Mouse (Mus musculus) hindbrain, embryonic 10.5 days (tissue): Measurements from ENCODE around the gene Slc35b1. TPM values are rescaled to one million over a fixed set of nuclear protein-coding genes. Genes with fewer than 3 reads are reported as not detected.

ENCODE experiments used
- DNase-seq: peaks from one replicate; pipeline ENCODE4 v3.0.0-alpha.2; 2017; ENCODE audit warnings: low spot score
- H3K27ac ChIP-seq: fragments of 300-500 bp; sonication (generic); 2 replicates; pipeline ENCODE4 v1.5.1; 2016; ENCODE audit warnings: mild to moderate bottlenecking, moderate library complexity
- H3K27me3 ChIP-seq: fragments of 300-500 bp; sonication (generic); 2 replicates; pipeline ENCODE4 v1.6.1; 2016; ENCODE audit warnings: mild to moderate bottlenecking; ENCODE audit not compliant: poor library complexity, insufficient read depth, severe bottlenecking
- H3K36me3 ChIP-seq: fragments of 300-500 bp; sonication (generic); 2 replicates; pipeline ENCODE4 v1.6.1; 2016; ENCODE audit warnings: mild to moderate bottlenecking, moderate library complexity
- H3K4me1 ChIP-seq: fragments of 300-500 bp; sonication (generic); replicated peaks from 2 replicates; pipeline ENCODE4 v1.6.1; 2016; ENCODE audit warnings: mild to moderate bottlenecking
- H3K4me3 ChIP-seq: fragments of 300-500 bp; sonication (generic); 2 replicates; pipeline ENCODE4 v1.5.1; 2016; ENCODE audit warnings: mild to moderate bottlenecking, moderate library complexity
- H3K9me3 ChIP-seq: fragments of 300-500 bp; sonication (generic); 2 replicates; pipeline ENCODE4 v1.6.1; 2016; ENCODE audit warnings: mild to moderate bottlenecking, moderate library complexity
- WGBS: fragments of 180-500 bp; shearing (Covaris S2); methylation state at CpG from one replicate; pipeline ENCODE4 v1.1.7; 2016; 5-methylcytosine and 5-hydroxymethylcytosine counted together
- polyA plus RNA-seq: library from polyadenylated mRNA; unstranded; fragments of >200 nt; fragmentation: Nextera tagmentation; extraction: Ambion mirVana; gene quantifications from 2 replicates; pipeline ENCODE4 v1.2.1, GENCODE M21; 2016

Gene Slc35b1
- polyA plus RNA-seq, 1 experiment from 2014 or later, result 119 TPM

- Histone ChIP-seq H3K36me3 (peaks cover 71% of the 10 kb centered on the region), H3K9me3 (no peaks in the 10 kb centered on the region), H3K4me3 (no peak overlapping the region), H3K27ac (no peak overlapping the region), H3K27me3 (no peaks in the 10 kb centered on the region), H3K4me1 (peaks cover 35% of the 10 kb centered on the region)
- DNase-seq, result no peak
- 94% methylated on average over 6 of the region's 6 CpGs for WGBS
Measured at GRCm38 (mm10) chr11:95390420-95390819, 5.9 kb downstream of the Slc35b1 start.

- no peak overlapping the region for H3K4me3 ChIP-seq
- peaks cover 70% of the 10 kb centered on the region for H3K36me3 ChIP-seq
- H3K9me3 ChIP-seq, result no peaks in the 10 kb centered on the region
- no peak for DNase-seq
- WGBS, result 86% methylated on average over 4 of the region's 4 CpGs
- H3K27me3 ChIP-seq, result no peaks in the 10 kb centered on the region
- H3K27ac ChIP-seq, result no peak overlapping the region
- peaks cover 27% of the 10 kb centered on the region for H3K4me1 ChIP-seq
Measured at GRCm38 (mm10) chr11:95391201-95391600, 6.7 kb downstream of the Slc35b1 start.

GRCm38 (mm10) chr11:95391743-95392142, 7.3 kb downstream of the Slc35b1 start:
- 82% methylated on average over 5 of the region's 5 CpGs for WGBS
- Histone ChIP-seq H3K9me3 (no peaks in the 10 kb centered on the region), H3K27me3 (no peaks in the 10 kb centered on the region), H3K27ac (no peak overlapping the region), H3K4me3 (no peak overlapping the region), H3K36me3 (peaks cover 65% of the 10 kb centered on the region), H3K4me1 (peaks cover 23% of the 10 kb centered on the region)
- DNase-seq, result no peak

GRCm38 (mm10) chr11:95392223-95392667, 7.8 kb downstream of the Slc35b1 start:
- Histone ChIP-seq H3K4me1 (peaks cover 23% of the 10 kb centered on the region), H3K27ac (no peak overlapping the region), H3K27me3 (no peaks in the 10 kb centered on the region), H3K9me3 (no peaks in the 10 kb centered on the region), H3K36me3 (peaks cover 60% of the 10 kb centered on the region), H3K4me3 (no peak overlapping the region)
- DNase-seq, result no peak
- WGBS, result 69% methylated on average over 7 of the region's 7 CpGs

GRCm38 (mm10) chr11:95392708-95393499, 8.4 kb downstream of the Slc35b1 start:
- Histone ChIP-seq H3K4me3 (no peak overlapping the region), H3K27ac (peak overlapping the region; percentile 53; the same call in 1 of the 2 replicates), H3K4me1 (peaks cover 23% of the 10 kb centered on the region), H3K27me3 (0 out of 2 replicates have a peak, but pooled peaks cover under 1% of the 10 kb centered on the region), H3K36me3 (peaks cover 53% of the 10 kb centered on the region), H3K9me3 (no peaks in the 10 kb centered on the region)
- DNase-seq, result no peak
- WGBS, result 76% methylated on average over 11 of the region's 11 CpGs

- peaks cover 47% of the 10 kb centered on the region for H3K36me3 ChIP-seq
- 0 out of 2 replicates have a peak, but pooled peaks cover 4% of the 10 kb centered on the region for H3K27me3 ChIP-seq
- H3K9me3 ChIP-seq, result no peaks in the 10 kb centered on the region
- H3K4me1 ChIP-seq, result peaks cover 23% of the 10 kb centered on the region
- H3K27ac ChIP-seq, result 0 out of 2 replicates have a peak overlapping the region, but pooled peaks have one; percentile 53
- 32% methylated on average over 5 of the region's 5 CpGs for WGBS
- DNase-seq, result no peak
- H3K4me3 ChIP-seq, result no peak overlapping the region
Measured at GRCm38 (mm10) chr11:95393500-95393816, 9.0 kb downstream of the Slc35b1 start.

- Histone ChIP-seq H3K4me1 (peaks cover 23% of the 10 kb centered on the region), H3K4me3 (no peak overlapping the region), H3K27me3 (peaks cover 6% of the 10 kb centered on the region; the same call in 1 of the 2 replicates), H3K36me3 (peaks cover 41% of the 10 kb centered on the region), H3K27ac (no peak overlapping the region), H3K9me3 (no peaks in the 10 kb centered on the region)
- no peak for DNase-seq
- 53% methylated on average over 5 of the region's 5 CpGs for WGBS
Measured at GRCm38 (mm10) chr11:95394112-95394511, 9.6 kb downstream of the Slc35b1 start.

GRCm38 (mm10) chr11:95396548-95396947, 12.1 kb downstream of the Slc35b1 start:
- no peak overlapping the region for H3K27ac ChIP-seq
- no peaks in the 10 kb centered on the region for H3K9me3 ChIP-seq
- H3K4me3 ChIP-seq, result no peak overlapping the region
- H3K36me3 ChIP-seq, result peaks cover 16% of the 10 kb centered on the region
- H3K4me1 ChIP-seq, result peaks cover 23% of the 10 kb centered on the region
- WGBS, result 65% methylated on average over 1 of the region's 1 CpGs
- peaks cover 20% of the 10 kb centered on the region; the same call in 1 of the 2 replicates for H3K27me3 ChIP-seq
- no peak for DNase-seq

- peaks cover 2% of the 10 kb centered on the region; the same call in 1 of the 2 replicates for H3K36me3 ChIP-seq
- DNase-seq, result peak; percentile 79
- no peaks in the 10 kb centered on the region for H3K9me3 ChIP-seq
- no peak overlapping the region for H3K4me3 ChIP-seq
- peaks cover 23% of the 10 kb centered on the region; the same call in 1 of the 2 replicates for H3K27me3 ChIP-seq
- peaks cover 24% of the 10 kb centered on the region for H3K4me1 ChIP-seq
- no peak overlapping the region for H3K27ac ChIP-seq
- WGBS, result 65% methylated on average over 14 of the region's 14 CpGs
Measured at GRCm38 (mm10) chr11:95397843-95398835, 13.6 kb downstream of the Slc35b1 start.

GRCm38 (mm10) chr11:95399520-95400020, 15.1 kb downstream of the Slc35b1 start:
- Histone ChIP-seq H3K36me3 (no peaks in the 10 kb centered on the region), H3K4me1 (peaks cover 22% of the 10 kb centered on the region), H3K27me3 (peaks cover 23% of the 10 kb centered on the region; the same call in 1 of the 2 replicates), H3K27ac (no peak overlapping the region), H3K9me3 (no peaks in the 10 kb centered on the region), H3K4me3 (no peak overlapping the region)
- DNase-seq, result no peak
- 81% methylated on average over 13 of the region's 13 CpGs for WGBS

- WGBS, result 88% methylated on average over 5 of the region's 5 CpGs
Measured at GRCm38 (mm10) chr11:95401568-95401967, 17.1 kb downstream of the Slc35b1 start.

GRCm38 (mm10) chr11:95402196-95402595, 17.7 kb downstream of the Slc35b1 start:
- peak overlapping the region; percentile 60; the same call in 1 of the 2 replicates for H3K27ac ChIP-seq

More at GRCm38 (mm10) chr11:95401568-95401967, 17.1 kb downstream of the Slc35b1 start:
- no peak overlapping the region for H3K27ac ChIP-seq
- H3K9me3 ChIP-seq, result no peaks in the 10 kb centered on the region
- H3K4me1 ChIP-seq, result peaks cover 22% of the 10 kb centered on the region
- H3K4me3 ChIP-seq, result no peak overlapping the region
- DNase-seq, result no peak
- H3K36me3 ChIP-seq, result no peaks in the 10 kb centered on the region
- H3K27me3 ChIP-seq, result peaks cover 23% of the 10 kb centered on the region; the same call in 1 of the 2 replicates

More at GRCm38 (mm10) chr11:95402196-95402595, 17.7 kb downstream of the Slc35b1 start:
- Histone ChIP-seq H3K9me3 (no peaks in the 10 kb centered on the region), H3K36me3 (no peaks in the 10 kb centered on the region), H3K4me3 (no peak overlapping the region), H3K4me1 (peaks cover 22% of the 10 kb centered on the region), H3K27me3 (peaks cover 23% of the 10 kb centered on the region; the same call in 1 of the 2 replicates)
- no peak for DNase-seq
- 21% methylated on average over 5 of the region's 5 CpGs for WGBS
